Mouse (Mus musculus) cerebellum, postnatal 10 days (tissue): ENCODE measurements around the gene Sar1a.

Experiments used
- DNase-seq, 2 experiments: peaks; one replicate each; pipeline ENCODE4 v3.0.0; 2021; ENCODE audit warnings: mixed read lengths in 2 of 2

Sar1a gene

DNA sequence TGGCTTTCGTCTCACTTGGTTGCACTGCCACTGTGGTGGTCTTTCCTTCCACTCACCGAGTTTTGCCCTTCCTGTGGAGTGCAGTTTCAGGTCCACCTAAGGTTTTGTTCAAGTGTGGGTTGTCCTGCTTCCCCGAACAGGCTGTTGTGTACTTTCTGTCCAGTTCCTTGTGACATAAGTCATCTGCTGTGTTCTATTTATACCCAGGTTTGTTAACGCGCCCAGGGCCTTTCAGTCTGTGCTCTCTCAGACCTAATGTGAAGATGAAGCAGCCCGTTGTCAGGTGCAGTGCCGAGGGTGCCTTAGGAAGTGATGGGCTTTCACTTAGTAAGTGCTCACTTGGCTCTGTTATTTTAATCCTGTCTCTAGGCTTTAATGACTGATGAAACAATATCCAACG, 9.3 kb downstream of the Sar1a start:
- no peak for DNase-seq

GRCm38 (mm10) chr10:61693563-61693962, 13.5 kb downstream of the Sar1a start:
- no peak for DNase-seq

DNA sequence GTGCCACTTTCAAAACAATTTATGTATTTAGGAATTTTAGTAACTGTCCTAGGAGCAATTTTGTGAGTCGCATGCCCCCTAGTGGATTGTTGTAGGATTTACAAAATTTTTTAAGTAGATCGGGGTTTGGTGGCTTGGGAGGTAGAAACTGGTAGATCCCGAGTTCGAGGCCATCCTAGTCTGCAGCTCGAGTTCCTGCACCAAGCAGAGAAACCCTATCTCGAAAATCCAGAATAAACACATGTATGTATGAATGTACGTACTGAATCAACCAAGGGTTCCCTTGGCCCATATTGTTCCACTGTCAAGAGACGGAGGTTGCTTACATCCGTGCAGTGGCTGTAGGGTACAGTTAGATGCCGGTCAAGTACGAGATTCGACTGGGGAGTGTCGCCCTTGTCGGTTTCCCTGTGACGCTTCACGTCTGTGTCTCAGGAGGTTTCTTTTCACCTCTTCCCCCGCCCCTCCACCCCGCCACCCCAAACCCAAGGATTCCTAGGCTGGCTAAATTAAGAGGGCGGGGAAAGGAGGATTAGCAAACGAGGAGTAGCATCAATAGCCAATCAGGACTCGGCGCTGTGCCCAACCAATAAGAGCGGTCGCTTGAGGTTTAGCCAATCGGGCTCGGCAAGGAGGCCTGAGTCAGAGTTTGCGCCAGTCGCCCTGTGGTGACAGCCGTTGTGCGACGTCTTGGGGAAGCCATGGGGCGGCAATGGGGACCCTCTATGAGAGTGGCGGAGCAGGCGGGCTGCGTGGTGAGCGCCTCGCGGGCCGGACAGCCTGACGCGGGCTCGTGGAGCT, 15.0 kb downstream of the Sar1a start, which contains the start of gene Tysnd1:
Tysnd1 (plus strand) TSS at position 645 of the 801 bp plus-strand sequence.
- peak; percentile 100 for DNase-seq

- peak in 1 of 2 experiments; percentile 35 for DNase-seq
These were observed 15.8 kb downstream of the Sar1a start for GRCm38 (mm10) chr10:61695703-61696559.

GRCm38 (mm10) chr10:61696560-61696823, 16.4 kb downstream of the Sar1a start:
- peak in 1 of 2 experiments; percentile 35 for DNase-seq

DNA sequence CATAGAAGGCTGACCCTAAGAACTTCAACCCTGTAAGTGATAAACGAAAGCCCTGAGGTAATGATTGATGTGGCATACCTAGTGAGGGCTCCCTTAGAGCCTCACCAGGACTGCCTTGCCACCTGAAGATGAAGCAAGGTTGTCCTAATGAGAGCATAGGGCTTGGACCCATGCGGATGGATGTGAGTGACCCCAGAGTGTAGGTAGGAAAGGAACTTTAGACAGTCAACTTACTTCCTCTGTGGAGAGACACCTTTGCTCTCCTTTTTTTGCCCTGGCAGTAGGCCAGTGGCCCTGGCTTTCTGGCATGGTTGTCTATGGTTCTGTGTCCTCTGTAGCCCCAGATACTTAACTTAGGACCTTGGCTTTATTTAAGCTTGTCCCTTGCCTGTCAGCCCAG, 16.9 kb downstream of the Sar1a start:
- DNase-seq = peak in 1 of 2 experiments; percentile 30

GRCm38 (mm10) chr10:61704663-61705062, 24.6 kb downstream of the Sar1a start:
- no peak for DNase-seq

GRCm38 (mm10) chr10:61706412-61707375, 26.6 kb downstream of the Sar1a start:
- DNase-seq = no peak

DNA sequence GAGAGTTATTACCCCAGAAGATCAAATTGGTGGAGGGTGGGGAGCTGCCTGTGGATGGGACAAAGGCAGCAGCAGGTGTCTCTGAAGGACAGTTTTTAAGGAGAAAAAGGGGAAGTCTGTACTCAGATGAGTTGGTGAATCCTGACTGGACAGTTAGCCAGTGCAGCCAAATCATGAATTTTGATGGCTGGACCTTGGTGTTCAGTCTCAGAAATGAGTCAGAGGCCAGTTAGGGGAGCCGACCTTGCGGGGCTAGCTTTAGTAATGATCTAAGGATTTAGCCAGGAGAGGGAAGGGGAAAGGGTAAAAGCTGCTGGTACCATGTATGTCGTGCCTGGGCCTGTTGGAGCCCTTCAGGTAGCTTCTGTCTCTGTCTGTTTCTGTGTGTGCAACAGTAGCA, 33.5 kb downstream of the Sar1a start:
- no peak for DNase-seq

DNA sequence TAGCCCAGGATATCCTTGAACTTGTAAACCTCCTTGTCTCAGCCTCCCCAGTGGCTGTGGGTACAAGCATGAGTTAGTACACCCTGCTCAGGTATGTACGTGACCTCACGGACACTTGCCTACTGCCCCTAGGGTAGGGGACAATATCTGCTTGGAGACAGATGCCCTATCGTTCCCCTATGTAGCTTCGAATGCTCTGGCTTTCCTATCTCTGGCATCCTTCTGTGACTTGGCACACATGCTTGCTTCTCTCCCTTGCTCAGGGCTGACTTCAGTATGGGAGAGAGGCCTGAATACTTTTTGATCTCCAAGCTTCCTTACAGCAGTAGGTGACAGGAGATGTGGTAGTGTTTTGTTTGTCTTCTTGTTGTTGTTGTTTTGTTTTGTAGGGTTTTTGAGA, 34.0 kb downstream of the Sar1a start:
- no peak for DNase-seq

GRCm38 (mm10) chr10:61714771-61715461, 34.8 kb downstream of the Sar1a start, which contains the start of gene Aifm2:
Gene Aifm2 (plus strand): TSS chr10:61715263.
- DNase-seq = peak; percentile 44 to 57

- no peak for DNase-seq
These were observed 35.4 kb downstream of the Sar1a start for GRCm38 (mm10) chr10:61715462-61715837.

DNA sequence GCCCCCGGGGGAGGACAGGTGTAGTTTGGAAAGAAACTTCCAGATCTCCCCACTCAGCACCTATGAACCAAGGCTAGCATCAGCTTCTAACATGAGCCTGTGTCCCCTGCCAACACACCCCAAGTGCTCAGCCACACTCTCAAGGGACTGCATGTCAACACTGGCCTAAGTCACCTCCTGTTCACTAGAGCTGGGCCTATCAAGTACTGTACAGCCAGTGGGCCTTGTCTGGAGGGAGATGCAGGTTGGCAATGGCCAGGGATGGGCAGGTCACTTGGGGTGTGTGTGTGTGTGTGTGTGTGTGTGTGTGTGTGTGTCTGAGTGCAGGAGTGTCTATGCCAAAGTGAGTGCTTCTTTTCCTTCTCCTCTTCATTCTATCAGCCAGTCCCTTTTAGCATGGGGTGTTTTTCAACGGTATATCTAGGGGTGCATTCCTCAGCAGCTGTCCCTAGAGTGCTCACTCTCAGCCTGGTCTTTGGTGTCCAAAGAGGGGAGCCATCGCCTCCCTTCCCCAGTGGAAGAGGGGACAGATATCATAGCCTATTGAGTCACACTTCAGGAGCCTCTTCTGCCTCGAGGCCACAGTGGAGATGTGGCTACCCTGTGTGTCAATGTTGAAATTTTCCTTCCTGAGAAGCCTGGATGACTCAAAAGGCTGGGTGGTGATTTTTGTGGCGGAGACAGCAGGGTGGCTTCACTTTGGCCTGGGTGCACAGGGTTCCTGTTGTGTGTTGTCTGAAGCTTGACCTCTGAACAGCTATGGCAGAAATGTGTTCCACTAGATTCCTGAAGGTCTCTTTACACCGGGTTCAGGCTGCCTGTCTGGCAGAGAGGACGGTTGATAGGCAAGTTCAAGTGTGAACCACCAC, 36.1 kb downstream of the Sar1a start:
- no peak for DNase-seq

- DNase-seq = no peak
These were observed 37.6 kb downstream of the Sar1a start for GRCm38 (mm10) chr10:61717406-61718296.

DNA sequence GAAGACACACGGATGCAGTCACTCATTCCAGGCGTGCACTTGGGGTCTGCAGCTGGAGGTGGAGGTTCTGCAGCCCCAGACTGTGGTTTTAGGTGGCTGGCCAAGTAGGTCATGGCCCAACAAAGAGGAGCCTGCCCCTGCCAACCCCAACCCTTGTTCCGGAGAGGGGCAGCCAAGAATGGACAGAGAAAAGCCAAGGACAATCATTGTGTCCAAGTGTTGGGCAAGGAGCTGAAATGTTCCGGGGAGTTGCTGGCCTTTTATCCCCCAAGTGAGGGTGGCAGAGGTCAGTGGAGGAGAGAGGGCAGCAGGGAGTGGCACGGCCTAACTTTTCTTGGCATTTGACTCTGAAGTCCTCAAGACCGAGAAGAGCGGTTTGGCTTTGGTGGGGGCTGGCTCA, 40.2 kb downstream of the Sar1a start:
- no peak for DNase-seq

GRCm38 (mm10) chr10:61722215-61722614, 42.1 kb downstream of the Sar1a start:
- DNase-seq = no peak

DNA sequence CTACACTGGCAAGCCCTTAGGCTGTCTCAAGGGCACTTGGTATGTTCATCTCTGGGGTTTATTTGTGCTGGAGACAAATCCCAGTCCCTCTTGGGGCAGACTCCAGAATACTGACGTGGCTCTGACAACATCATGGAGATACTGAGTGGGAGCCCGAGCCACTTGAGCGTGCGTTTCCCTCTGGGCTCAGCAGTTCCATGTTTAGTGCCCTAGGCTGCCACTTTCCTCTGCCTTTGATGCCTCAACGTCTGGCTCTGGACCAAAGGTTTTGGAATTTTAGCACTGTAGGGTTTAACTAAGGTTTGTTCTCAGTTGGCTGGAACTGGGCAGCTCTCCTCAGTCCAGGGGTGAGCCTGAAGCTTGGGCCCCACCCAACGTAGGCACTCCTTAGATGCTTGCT, 43.2 kb downstream of the Sar1a start:
- no peak for DNase-seq

GRCm38 (mm10) chr10:61729181-61729580, 49.1 kb downstream of the Sar1a start:
- DNase-seq = no peak

DNA sequence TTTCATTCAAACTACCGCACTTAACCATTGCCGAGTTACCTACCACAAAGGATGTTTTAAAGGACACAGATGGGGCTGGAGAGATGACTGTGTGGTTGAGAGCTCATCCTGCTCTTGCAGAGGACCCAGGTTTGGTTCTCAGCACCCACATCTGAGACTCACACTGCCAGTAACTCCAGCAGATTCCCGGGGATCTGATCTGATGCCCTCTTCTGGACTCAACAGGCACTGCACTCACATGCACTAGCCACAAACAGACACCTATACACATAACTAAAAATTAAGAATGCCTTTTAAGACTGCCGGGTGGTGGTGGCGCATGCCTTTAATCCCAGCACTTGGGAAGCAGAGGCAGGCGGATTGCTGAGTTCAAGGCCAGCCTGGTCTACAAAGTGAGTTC, 50.1 kb downstream of the Sar1a start:
- DNase-seq = no peak

DNA sequence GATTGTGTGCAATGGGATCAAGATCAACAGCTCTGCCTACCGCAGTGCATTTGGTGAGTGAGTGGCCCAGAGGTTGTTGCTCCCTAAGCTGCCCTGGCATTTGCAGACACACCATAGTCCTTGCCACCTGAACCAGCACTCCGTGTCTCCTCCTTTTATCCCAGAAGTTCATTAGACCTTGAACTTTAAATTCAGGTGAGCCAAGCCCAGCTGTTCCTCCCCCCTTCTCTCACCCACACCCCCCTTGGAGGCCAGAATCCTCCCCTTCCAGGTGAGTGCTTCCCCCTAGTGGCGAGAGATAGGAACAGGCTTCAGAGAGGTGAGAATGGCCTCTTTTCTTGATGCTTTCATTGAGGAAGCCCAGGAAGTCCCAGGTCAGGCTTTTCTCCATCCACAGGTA, 54.3 kb downstream of the Sar1a start:
- DNase-seq = peak; percentile 49 to 62
